Mouse (Mus musculus) ES-E14 (cell line): ENCODE measurements at regions not wholly inside any gene's neighbourhood (a gene's known extent, or its start where the extent isn't known, plus 50 kb on each side); places are given as distances from the start of the nearest gene placed in this dataset.

ENCODE experiments used
- DNase-seq: peaks from one replicate; pipeline ENCODE4 v3.0.0-alpha.2; 2013; ENCODE audit warnings: low read depth, low spot score
- H3K27ac ChIP-seq: 2 replicates; pipeline ENCODE4 v1.5.1; 2012; ENCODE audit warnings: low read depth, mild to moderate bottlenecking, low read length, moderate library complexity, mixed read lengths; ENCODE audit not compliant: poor library complexity, insufficient read depth, severe bottlenecking
- H3K36me3 ChIP-seq: 2 replicates; pipeline ENCODE4 v1.6.1; 2012; ENCODE audit warnings: mild to moderate bottlenecking, low read length, moderate library complexity, mixed read lengths; ENCODE audit not compliant: control insufficient read depth, poor library complexity, insufficient read depth, severe bottlenecking
- H3K4me1 ChIP-seq, 2 experiments: fragments of 150-350 bp in 1 of 2; sonication (generic) in 1 of 2; 2 replicates each; pipeline ENCODE4 v1.6.1; 2012; ENCODE audit warnings: low read length in 2 of 2, mild to moderate bottlenecking in 1 of 2, mixed read lengths in 1 of 2; ENCODE audit not compliant: control insufficient read depth in 2 of 2, insufficient read depth in 2 of 2, poor library complexity in 1 of 2
- H3K4me3 ChIP-seq, 2 experiments: fragments of 150-350 bp in 1 of 2; sonication (generic) in 1 of 2; 2 replicates each; pipeline ENCODE4 v1.5.1; 2012; ENCODE audit warnings: low read length in 2 of 2, low read depth in 1 of 2, mild to moderate bottlenecking in 1 of 2, mixed read lengths in 1 of 2; ENCODE audit not compliant: insufficient read depth in 1 of 2, poor library complexity in 1 of 2, severe bottlenecking in 1 of 2
- H3K9ac ChIP-seq: 2 replicates; pipeline ENCODE4 v1.6.1; 2012; ENCODE audit warnings: low read depth, mild to moderate bottlenecking, low read length, mixed read lengths; ENCODE audit not compliant: poor library complexity, insufficient read depth, severe bottlenecking
- H3K9me3 ChIP-seq: fragments of 150-350 bp; sonication (generic); 2 replicates; pipeline ENCODE4 v1.6.1; 2012; ENCODE audit warnings: low read depth, mild to moderate bottlenecking, low read length; ENCODE audit not compliant: control insufficient read depth, insufficient read depth
- CHD2 ChIP-seq: IDR thresholded peaks from 2 replicates; pipeline ENCODE4 v1.6.1; 2014; ENCODE audit warnings: mild to moderate bottlenecking, low read depth, low read length, inconsistent platforms
- HCFC1 ChIP-seq: IDR thresholded peaks from 2 replicates; pipeline ENCODE4 v1.6.1; 2012; ENCODE audit warnings: low read length, inconsistent platforms, borderline replicate concordance; ENCODE audit not compliant: insufficient read depth
- MAFK ChIP-seq: IDR thresholded peaks from 2 replicates; pipeline ENCODE4 v1.6.1; 2014; ENCODE audit warnings: mild to moderate bottlenecking, low read depth, low read length, inconsistent platforms; ENCODE audit not compliant: insufficient read depth
- ZC3H11A ChIP-seq: IDR thresholded peaks from 2 replicates; pipeline ENCODE4 v1.6.1; 2012; ENCODE audit warnings: low read depth, mild to moderate bottlenecking, inconsistent platforms, low read length, borderline replicate concordance
- ZNF384 ChIP-seq: IDR thresholded peaks from 2 replicates; pipeline ENCODE4 v1.6.1; 2012; ENCODE audit warnings: low read depth, low read length, inconsistent platforms
- in situ Hi-C, 2 experiments: fragments of 600-800 bp; cut with MboI; formaldehyde crosslinking; loops; one replicate each; pipeline ENCODE4 v1.15.1; 2025; ENCODE audit warnings: low sequenced_read_pairs in 2 of 2, inconsistent platforms in 1 of 2; ENCODE audit not compliant: unreplicated experiment in 2 of 2

DNA sequence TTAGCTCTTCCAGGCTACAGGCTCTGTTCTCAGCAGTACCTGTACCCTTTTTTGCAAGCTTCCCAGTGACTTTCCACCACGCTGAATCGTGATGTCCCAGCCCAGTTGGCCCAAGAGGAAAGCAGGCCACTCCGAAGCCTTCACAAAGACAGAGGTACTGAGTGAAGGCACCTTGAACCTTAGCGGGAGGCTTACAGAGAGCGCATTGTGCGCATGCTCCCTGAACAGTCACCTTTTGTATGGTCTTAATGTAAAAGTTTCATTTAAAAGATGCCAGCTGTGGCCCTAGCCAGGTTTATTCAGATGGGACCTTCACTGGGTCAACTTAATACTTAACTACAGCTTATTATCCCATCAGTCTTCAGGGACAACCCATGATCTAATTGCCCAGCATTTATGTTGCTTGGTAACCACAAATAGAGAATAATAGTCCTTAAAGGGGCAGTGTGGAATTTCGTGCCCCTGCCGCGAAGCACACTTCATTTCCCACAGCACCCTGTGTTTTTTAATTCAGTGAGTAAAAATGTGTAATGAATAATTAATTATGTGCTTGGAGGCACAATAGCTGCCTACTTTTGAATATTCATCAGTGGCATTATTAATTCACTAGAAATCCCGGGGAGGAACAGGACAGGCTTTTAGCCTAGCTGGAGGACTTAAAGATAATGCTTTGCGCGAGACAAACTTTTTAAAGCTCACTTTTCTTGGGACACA lies 111.3 kb upstream of the Vrk1 start:
- in situ Hi-C loops = no loop called here
- DNase-seq = no peak
- Histone ChIP-seq H3K9ac (no peak overlapping the region), H3K4me3 (no peak overlapping the region), H3K27ac (no peak overlapping the region), H3K36me3 (no peaks in the 10 kb centered on the region), H3K9me3 (no peaks in the 10 kb centered on the region), H3K4me1 (0 out of 4 replicates have a peak, but pooled peaks cover 0 to 3% of the 10 kb centered on the region in 2 experiments)
- TF ChIP-seq ZC3H11A (no peak), MAFK (no peak), HCFC1 (no peak), CHD2 (no peak), ZNF384 (no peak)

DNA sequence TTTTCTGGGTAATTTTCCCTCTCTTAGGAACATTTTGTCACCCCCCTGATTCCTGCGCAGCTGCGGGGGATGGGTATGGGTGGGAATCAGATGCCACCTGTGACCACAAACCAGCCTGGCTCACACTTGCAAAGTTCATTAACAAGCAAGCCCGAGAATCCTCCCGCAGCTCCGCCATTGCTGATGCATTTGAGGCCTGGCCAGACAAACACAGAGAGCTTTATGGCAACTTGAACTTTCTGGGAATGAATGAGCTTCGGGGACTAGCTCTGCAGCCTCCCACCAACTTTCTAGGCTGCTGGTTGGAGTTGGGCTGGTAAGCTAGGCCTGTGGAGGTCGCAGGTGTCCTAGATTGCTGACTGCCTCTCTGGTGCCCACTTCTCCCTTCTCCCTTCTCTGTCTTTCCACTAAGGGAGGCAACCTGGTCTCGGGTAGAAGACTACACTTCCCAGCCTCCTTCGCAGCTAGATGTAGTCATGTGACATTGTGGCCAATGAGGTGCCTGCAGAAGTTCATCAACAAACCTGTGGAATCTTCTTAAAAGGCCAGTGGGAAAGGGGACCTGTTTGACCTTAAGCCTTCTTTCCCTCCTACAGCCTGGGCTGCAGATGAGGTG lies 110.6 kb upstream of the Vrk1 start:
- in situ Hi-C loops = no loop called here
- H3K4me1 ChIP-seq = 0 out of 4 replicates have a peak, but pooled peaks cover 0 to 3% of the 10 kb centered on the region in 2 experiments
- H3K9me3 ChIP-seq = no peaks in the 10 kb centered on the region
- H3K36me3 ChIP-seq = no peaks in the 10 kb centered on the region
- DNase-seq = no peak
- no peak for TF ChIP-seq MAFK
- peak; percentile 87 for TF ChIP-seq HCFC1
- no peak for TF ChIP-seq ZC3H11A
- no peak for TF ChIP-seq ZNF384
- H3K4me3 ChIP-seq = no peak overlapping the region
- H3K27ac ChIP-seq = no peak overlapping the region
- no peak overlapping the region for H3K9ac ChIP-seq

DNA sequence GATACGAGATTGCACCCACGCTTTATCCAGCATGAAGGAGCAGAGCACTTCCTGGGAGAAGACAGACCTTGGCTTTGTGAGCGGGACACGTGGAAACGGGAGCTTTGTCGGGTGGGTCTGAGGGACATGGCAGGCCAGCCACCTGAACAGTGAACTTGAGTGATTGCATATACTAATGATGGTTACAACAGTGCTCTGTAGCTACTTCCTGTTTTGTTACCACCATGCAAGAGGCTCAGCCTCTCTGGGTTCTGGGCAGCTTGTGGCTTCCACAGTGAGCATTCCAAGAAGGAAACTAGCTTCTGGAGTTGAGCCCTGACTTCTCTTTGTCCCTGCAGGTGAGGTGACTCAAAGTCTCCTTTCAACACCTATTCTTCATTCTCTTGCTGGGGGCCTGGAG lies 109.5 kb upstream of the Vrk1 start:
- TF ChIP-seq ZC3H11A = no peak
- H3K9me3 ChIP-seq = no peaks in the 10 kb centered on the region
- H3K36me3 ChIP-seq = no peaks in the 10 kb centered on the region
- H3K27ac ChIP-seq = no peak overlapping the region
- in situ Hi-C loops = no loop called here
- H3K4me1 ChIP-seq = 0 out of 4 replicates have a peak, but pooled peaks cover 0 to 3% of the 10 kb centered on the region in 2 experiments
- H3K9ac ChIP-seq = no peak overlapping the region
- no peak for DNase-seq
- no peak overlapping the region for H3K4me3 ChIP-seq

DNA sequence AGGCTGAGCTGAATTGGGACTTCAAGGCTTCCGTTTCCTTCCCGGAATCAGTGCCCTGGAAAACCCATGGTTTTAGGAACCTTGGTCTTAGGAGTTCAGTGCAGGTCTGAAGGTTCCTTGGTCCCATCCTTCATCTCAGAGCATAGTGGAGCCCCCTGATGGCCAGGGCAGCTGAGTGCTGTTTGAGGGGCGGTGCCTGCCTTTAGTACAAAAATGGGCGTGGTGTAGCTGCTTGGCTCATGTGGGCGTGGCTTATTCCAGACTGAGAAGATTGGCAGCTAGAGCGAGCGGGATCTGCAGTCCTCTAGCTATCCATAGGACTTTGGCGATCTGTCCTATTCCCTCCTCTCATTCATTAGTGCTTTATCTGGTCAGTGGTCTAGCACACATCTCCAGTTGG lies 107.0 kb upstream of the Vrk1 start:
- Histone ChIP-seq H3K4me1 (peaks cover 0 to 10% of the 10 kb centered on the region in 2 experiments; a peak in 3 of 4 replicates), H3K36me3 (no peaks in the 10 kb centered on the region), H3K9me3 (no peaks in the 10 kb centered on the region), H3K9ac (no peak overlapping the region), H3K27ac (no peak overlapping the region), H3K4me3 (no peak overlapping the region)
- DNase-seq = peak; percentile 81
- TF ChIP-seq ZC3H11A (no peak), HCFC1 (no peak), ZNF384 (no peak), CHD2 (no peak), MAFK (no peak)
- in situ Hi-C loops = no loop called here
